Mouse (Mus musculus): ENCODE measurements around the gene Gm5134. TPM values are rescaled to one million over a fixed set of nuclear protein-coding genes. Genes with fewer than 3 reads are reported as not detected.

The Gm5134 gene
- total and polyA plus RNA-seq, 3 experiments = not detected

DNA sequence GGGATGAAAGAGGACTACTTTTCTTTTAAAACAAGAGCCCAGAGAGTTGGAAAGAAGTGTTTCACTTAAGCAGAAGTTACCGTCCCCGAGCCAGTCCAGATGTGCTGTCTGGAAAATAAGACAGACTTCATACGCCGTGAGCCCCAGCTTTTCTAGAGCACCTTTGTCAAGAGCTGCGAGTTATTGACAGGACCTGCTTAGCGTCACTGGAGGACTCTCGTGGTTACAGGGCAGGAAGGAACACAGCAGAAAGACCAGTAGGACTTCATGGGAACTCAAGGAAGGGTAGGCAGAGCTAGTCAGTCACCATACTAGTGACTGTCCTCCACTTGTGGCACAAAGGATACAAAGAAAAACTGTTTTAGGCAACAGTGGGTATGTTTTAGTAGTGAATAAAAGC is 38.8 kb upstream of the Gm5134 start:
- Histone ChIP-seq H3K4me3 (ENCODE audit: control insufficient read depth in 1 of 2, insufficient read depth in 1 of 2, low read depth in 2 of 2, low read length in 2 of 2) (no peak overlapping the region), H3K27me3 (ENCODE audit: control insufficient read depth in 1 of 2, insufficient read depth in 2 of 2, low read length in 2 of 2) (no peaks in the 10 kb centered on the region), H3K27ac (ENCODE audit: control insufficient read depth, low read depth, low read length) (no peak overlapping the region), H3K36me3 (ENCODE audit: control insufficient read depth in 1 of 2, insufficient read depth in 2 of 2, low read length in 2 of 2) (peaks cover 16 to 19% of the 10 kb centered on the region in 2 experiments), H3K9me3 (replicated peaks; ENCODE audit: insufficient read depth, low read length) (no peaks in the 10 kb centered on the region), H3K79me2 (ENCODE audit: control insufficient read depth, insufficient read depth, low read length, poor library complexity) (peaks cover 20% of the 10 kb centered on the region), H3K9ac (ENCODE audit: control insufficient read depth, low read depth, low read length, poor library complexity, severe bottlenecking) (no peak overlapping the region), H3K4me1 (ENCODE audit: control insufficient read depth in 1 of 2, insufficient read depth in 2 of 2, low read length in 2 of 2) (peaks cover 0 to 16% of the 10 kb centered on the region in 2 experiments; a peak in 1 of 4 replicates)
- no peak for DNase-seq (ENCODE audit: low read depth, low spot score)
- TF ChIP-seq MYB (IDR thresholded peaks at IDR 0.05; ENCODE audit: low read depth, low read length) (no peak), BHLHE40 (IDR thresholded peaks at IDR 0.05; ENCODE audit: borderline replicate concordance, low read depth, low read length) (no peak), ZNF384 (IDR thresholded peaks at IDR 0.05; ENCODE audit: low read depth, low read length) (no peak), ZKSCAN1 (IDR thresholded peaks at IDR 0.05; ENCODE audit: low read depth, low read length) (no peak), MYC (IDR thresholded peaks at IDR 0.05; ENCODE audit: low read depth, low read length) (no peak), CHD1 (IDR thresholded peaks at IDR 0.05; ENCODE audit: low read depth, low read length) (no peak), CHD2 (IDR thresholded peaks at IDR 0.05; ENCODE audit: low read length) (no peak), NRF1 (IDR thresholded peaks at IDR 0.05; ENCODE audit: insufficient read depth, low read depth, low read length, poor library complexity, severe bottlenecking) (no peak), MEF2A (IDR thresholded peaks at IDR 0.05; ENCODE audit: extremely low read depth, insufficient replicate concordance, low read depth, low read length, poor library complexity, severe bottlenecking) (no peak), SMC3 (IDR thresholded peaks at IDR 0.05; ENCODE audit: low read depth, low read length) (no peak), MAX (IDR thresholded peaks at IDR 0.05; ENCODE audit: low read length) (no peak), MAFK (IDR thresholded peaks at IDR 0.05; ENCODE audit: borderline replicate concordance, low read depth, low read length) (no peak), ELF1 (IDR thresholded peaks at IDR 0.05; ENCODE audit: low read depth, low read length) (no peak), RAD21 (IDR thresholded peaks at IDR 0.05; ENCODE audit: low read depth, low read length) (no peak), NELFE (IDR thresholded peaks at IDR 0.05; ENCODE audit: low read depth, low read length) (no peak), ZMIZ1 (IDR thresholded peaks at IDR 0.05; ENCODE audit: low read depth, low read length) (no peak), EP300 (IDR thresholded peaks at IDR 0.05; ENCODE audit: low read depth in 1 of 2, low read length in 2 of 2) (no peak), TBP (IDR thresholded peaks at IDR 0.05; ENCODE audit: low read depth, low read length) (no peak), TCF12 (IDR thresholded peaks at IDR 0.05; ENCODE audit: low read depth, low read length) (no peak)

DNA sequence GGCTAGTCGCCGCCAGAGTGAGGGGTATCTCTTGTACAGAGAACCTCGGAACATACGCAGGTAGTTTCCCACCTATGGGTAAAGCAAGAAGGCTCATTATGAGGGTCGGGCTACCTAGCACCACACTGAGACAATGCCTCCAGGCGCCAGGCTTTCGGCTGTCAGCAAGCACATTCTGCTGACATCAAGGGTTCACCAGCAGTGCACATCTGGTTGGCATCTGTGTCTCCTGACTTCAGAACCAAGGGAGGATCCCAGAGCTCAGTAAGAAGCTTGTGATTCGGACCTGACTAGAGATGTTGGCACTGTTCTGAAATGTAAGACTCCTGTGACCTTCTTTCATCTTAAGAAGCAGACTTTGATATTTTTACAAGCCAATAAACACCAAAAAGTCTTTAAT is 37.5 kb upstream of the Gm5134 start:
- no peaks in the 10 kb centered on the region for H3K9me3 ChIP-seq (replicated peaks; ENCODE audit: insufficient read depth, low read length)
- no peak overlapping the region for H3K27ac ChIP-seq (ENCODE audit: control insufficient read depth, low read depth, low read length)
- peaks cover 0 to 18% of the 10 kb centered on the region in 2 experiments; a peak in 1 of 4 replicates for H3K4me1 ChIP-seq (ENCODE audit: control insufficient read depth in 1 of 2, insufficient read depth in 2 of 2, low read length in 2 of 2)
- H3K9ac ChIP-seq (ENCODE audit: control insufficient read depth, low read depth, low read length, poor library complexity, severe bottlenecking) = no peak overlapping the region
- no peak for TF ChIP-seq GATA1 (IDR thresholded peaks at IDR 0.05; ENCODE audit: low read depth, low read length)
- no peak for TF ChIP-seq E2F4 (IDR thresholded peaks at IDR 0.05; ENCODE audit: borderline replicate concordance, low read depth, low read length)
- TF ChIP-seq POLR2AphosphoS2 (IDR thresholded peaks at IDR 0.05; ENCODE audit: low read length) = no peak
- no peak for TF ChIP-seq UBTF (IDR thresholded peaks at IDR 0.05; ENCODE audit: borderline replicate concordance, insufficient read depth, low read depth, low read length)
- no peak for TF ChIP-seq CHD1 (IDR thresholded peaks at IDR 0.05; ENCODE audit: low read depth, low read length)
- no peak for TF ChIP-seq MXI1 (IDR thresholded peaks at IDR 0.05; ENCODE audit: low read depth, low read length)
- no peak for TF ChIP-seq SIN3A (IDR thresholded peaks at IDR 0.05; ENCODE audit: low read length)
- TF ChIP-seq RCOR1 (IDR thresholded peaks at IDR 0.05; ENCODE audit: low read depth, low read length) = no peak
- no peak for TF ChIP-seq SMC3 (IDR thresholded peaks at IDR 0.05; ENCODE audit: low read depth, low read length)
- no peak for TF ChIP-seq BHLHE40 (IDR thresholded peaks at IDR 0.05; ENCODE audit: borderline replicate concordance, low read depth, low read length)
- TF ChIP-seq EP300 (IDR thresholded peaks at IDR 0.05; ENCODE audit: low read depth in 1 of 2, low read length in 2 of 2) = no peak
- no peak for TF ChIP-seq TAL1 (IDR thresholded peaks at IDR 0.05; ENCODE audit: low read length)
- TF ChIP-seq MAFK (IDR thresholded peaks at IDR 0.05; ENCODE audit: borderline replicate concordance, low read depth, low read length) = no peak
- no peak for TF ChIP-seq ZMIZ1 (IDR thresholded peaks at IDR 0.05; ENCODE audit: low read depth, low read length)
- no peak for TF ChIP-seq ZC3H11A (IDR thresholded peaks at IDR 0.05; ENCODE audit: low read depth, low read length)
- no peak for TF ChIP-seq ZKSCAN1 (IDR thresholded peaks at IDR 0.05; ENCODE audit: low read depth, low read length)
- no peak for TF ChIP-seq JUND (IDR thresholded peaks at IDR 0.05; ENCODE audit: low read depth, low read length)
- peaks cover 30% of the 10 kb centered on the region for H3K79me2 ChIP-seq (ENCODE audit: control insufficient read depth, insufficient read depth, low read length, poor library complexity)
- peaks cover 15 to 18% of the 10 kb centered on the region in 2 experiments for H3K36me3 ChIP-seq (ENCODE audit: control insufficient read depth in 1 of 2, insufficient read depth in 2 of 2, low read length in 2 of 2)
- no peak for DNase-seq (ENCODE audit: low read depth, low spot score)
- no peak overlapping the region for H3K4me3 ChIP-seq (ENCODE audit: control insufficient read depth in 1 of 2, insufficient read depth in 1 of 2, low read depth in 2 of 2, low read length in 2 of 2)
- H3K27me3 ChIP-seq (ENCODE audit: control insufficient read depth in 1 of 2, insufficient read depth in 2 of 2, low read length in 2 of 2) = no peaks in the 10 kb centered on the region
